In the genomic region with DNA sequence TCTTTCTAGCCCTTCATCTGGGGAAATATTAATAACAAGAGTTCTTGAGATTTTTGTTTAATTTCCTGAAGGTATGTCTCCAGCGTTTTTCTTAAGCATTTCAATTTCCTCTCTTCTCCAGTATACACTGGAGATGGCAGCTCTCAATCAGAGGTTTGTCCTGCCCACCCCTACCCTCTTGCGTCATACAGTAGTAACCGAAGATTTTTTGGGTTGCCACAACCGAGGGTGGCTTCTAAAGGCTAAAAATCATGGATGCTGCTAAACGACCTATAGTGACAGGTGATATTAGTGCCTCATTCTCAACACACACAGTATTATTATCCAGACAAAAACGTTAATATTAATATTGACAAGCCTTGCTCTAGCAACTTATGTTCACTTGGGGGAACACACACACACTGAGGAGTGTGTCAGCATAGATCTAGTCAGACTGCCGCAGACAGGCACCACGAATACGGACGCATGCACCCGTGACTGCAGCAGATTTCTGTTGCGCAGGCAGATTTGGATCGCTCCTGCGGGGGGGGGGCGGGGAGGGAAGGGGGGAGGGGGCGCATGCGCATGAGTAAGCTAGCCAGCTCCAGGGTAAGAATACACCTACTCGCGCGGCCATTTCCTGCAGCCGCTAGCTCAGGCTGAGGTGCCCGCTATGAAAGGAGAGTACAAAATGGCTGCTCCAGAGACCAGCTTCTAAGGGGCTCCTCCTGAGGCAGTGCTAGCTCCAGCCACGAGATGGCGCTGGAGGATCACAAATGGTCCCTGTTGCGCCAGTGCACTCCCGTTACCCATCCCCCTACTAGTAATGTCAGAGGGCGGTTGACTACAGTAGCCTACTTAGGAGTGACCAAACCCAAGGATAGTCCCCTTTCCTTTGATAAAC, we compare ENCODE assay signal across 8 mouse cellular contexts. TPM values are rescaled to one million over a fixed set of nuclear protein-coding genes. Genes with fewer than 3 reads are reported as not detected.
DNase-seq lines count a peak whose midpoint lies in the region; ATAC-seq lines count a peak whose summit lies in the region.

No protein-coding gene starts in this region.

- H3K4me3 ChIP-seq in hindbrain, embryonic 12.5 days: peak overlapping the region; percentile 28

- ATAC-seq in hindbrain, embryonic 12.5 days (ENCODE audit: low FRiP score): peak; percentile 100

- peak; percentile 87 for DNase-seq in MN1 (ENCODE audit: low spot score)
- peak; percentile 97 for DNase-seq in cerebellum, adult 9-10 months
- peak; percentile 90 to 96 for DNase-seq in frontal cortex, adult 2 months (ENCODE audit: extremely low spot score in 1 of 2, low spot score in 1 of 2)
- peak; percentile 91 to 95 for DNase-seq in layer of hippocampus, postnatal 14 days (ENCODE audit: low spot score in 2 of 2)
- DNase-seq in lung, postnatal 14 days: peak; percentile 91
- DNase-seq in retina, adult 2 months (ENCODE audit: low read depth, low spot score): peak; percentile 86
- peak; percentile 90 to 91 for DNase-seq in thymus, postnatal 36 days

- H3K36me3 ChIP-seq in hindbrain, embryonic 12.5 days: no peaks in the 10 kb centered on the region

- H3K27ac ChIP-seq in hindbrain, embryonic 12.5 days: peak overlapping the region; percentile 66

- no peaks in the 10 kb centered on the region for H3K9me3 ChIP-seq in hindbrain, embryonic 12.5 days (replicated peaks)

- H3K9ac ChIP-seq in hindbrain, embryonic 12.5 days: peak overlapping the region; percentile 23; the same call in 1 of the 2 replicates

- H3K4me1 ChIP-seq in hindbrain, embryonic 12.5 days: no peaks in the 10 kb centered on the region

- 28% methylated on average over 25 of the region's 27 CpGs for WGBS in hindbrain, embryonic 12.5 days

- H3K27me3 ChIP-seq in hindbrain, embryonic 12.5 days: no peaks in the 10 kb centered on the region

- H3K4me2 ChIP-seq in hindbrain, embryonic 12.5 days (replicated peaks): peak overlapping the region; percentile 44

RNA-seq across cellular contexts. Expression of gene Zfp185, which starts 20.7 kb away (rescaled TPM):
- polyA plus RNA-seq in frontal cortex, adult 2 months (2012; rRNA removed): 0.44 and 0.72 TPM in 2 replicates
- 6.9 and 8.8 TPM in 2 replicates for polyA plus RNA-seq in hindbrain, embryonic 12.5 days (2016; fragmentation: Nextera tagmentation; extraction: Ambion mirVana)
- 1 to 10 TPM in 1 of 2 experiments, under 1 TPM in 1; 0.83 to 1.6 TPM for total RNA-seq in layer of hippocampus, postnatal 14 days (2021)

RNA-seq across cellular contexts. Expression of gene Pnma5, which starts 29.1 kb away (rescaled TPM):
- 0.25 and 0.30 TPM in 2 replicates for polyA plus RNA-seq in frontal cortex, adult 2 months (2012; rRNA removed)
- polyA plus RNA-seq in hindbrain, embryonic 12.5 days (2016; fragmentation: Nextera tagmentation; extraction: Ambion mirVana): 0.09 TPM in 1 of 2 replicates, not detected in the other
- total RNA-seq in layer of hippocampus, postnatal 14 days (2021): under 1 TPM; 0.52 to 0.62 TPM

RNA-seq across cellular contexts. Expression of gene Pnma3, which starts 56.7 kb away (rescaled TPM):
- polyA plus RNA-seq in frontal cortex, adult 2 months (2012; rRNA removed): 14.2 and 19.4 TPM in 2 replicates
- polyA plus RNA-seq in hindbrain, embryonic 12.5 days (2016; fragmentation: Nextera tagmentation; extraction: Ambion mirVana): 1.1 TPM in 2 replicates
- 10 to 100 TPM; 18.8 to 28.4 TPM for total RNA-seq in layer of hippocampus, postnatal 14 days (2021)

Comparison
In these comparisons a context has a peak if more than half of its experiments do, and no peak if none do; other contexts are left out.
1. Peak in every context shown above with its lines: DNase-seq, ATAC-seq, H3K4me3 ChIP-seq and H3K27ac ChIP-seq.